Mouse (Mus musculus) small intestine, adult 10 weeks (tissue): ENCODE results near the gene Dnajc25. TPM values are rescaled to one million over a fixed set of nuclear protein-coding genes. Genes with fewer than 3 reads are reported as not detected.

ENCODE experiments used
- polyA plus RNA-seq: library from polyadenylated mRNA; stranded (reverse); fragments of 350-450 nt; fragmentation: Illumina TruSeq; extraction: RNeasy Lipid Tissue Mini Kit (QIAGEN cat#74804); gene quantifications from one replicate; pipeline ENCODE4 v1.2.3, GENCODE M21; 2014; ENCODE audit warnings: low replicate concordance

The Dnajc25 gene
- polyA plus RNA-seq: 34.1 TPM

GRCm38 (mm10) chr4:58994762-58995161, at the start of gene Dnajc25:
TSS of gene Dnajc25 (plus strand) at chr4:58995062.

GRCm38 (mm10) chr4:58986540-58987190, 8.2 kb upstream of the Dnajc25 start, which contains the start of gene Ptgr1:
TSS of gene Ptgr1 (minus strand) at chr4:58987119.

GRCm38 (mm10) chr4:59002948-59003805, 8.3 kb downstream of the Dnajc25 start, which contains the start of gene Gm20503:
TSS of gene Gm20503 (plus strand) at chr4:59003210.

GRCm38 (mm10) chr4:59034918-59035785, 40.3 kb downstream of the Dnajc25 start, which contains the start of gene Gng10:
TSS of gene Gng10 (plus strand) at chr4:59035088.

Other genes starting within 250 kb of the Dnajc25 start
- gene Olfr267, start 207.3 kb upstream of the Dnajc25 start, polyA plus RNA-seq: 0.11 TPM
- gene Ecpas, start 82.3 kb upstream of the Dnajc25 start, polyA plus RNA-seq: 143 TPM
- gene Zkscan16, start 51.4 kb upstream of the Dnajc25 start, polyA plus RNA-seq: 0.19 TPM
- gene Ptgr1, start 7.9 kb upstream of the Dnajc25 start, polyA plus RNA-seq: 83.5 TPM
- gene Gm20503, start 8.1 kb downstream of the Dnajc25 start, polyA plus RNA-seq: not detected
- 66.8 TPM for gene Gng10, start 40.0 kb downstream of the Dnajc25 start, polyA plus RNA-seq
- not detected for gene AI481877, start 143.9 kb downstream of the Dnajc25 start, polyA plus RNA-seq
- 203 TPM for gene Ugcg, start 194.2 kb downstream of the Dnajc25 start, polyA plus RNA-seq